Mouse (Mus musculus): ENCODE measurements at regions not wholly inside any gene's neighbourhood (a gene's known extent, or its start where the extent isn't known, plus 50 kb on each side); places are given as distances from the start of the nearest gene placed in this dataset.

DNA sequence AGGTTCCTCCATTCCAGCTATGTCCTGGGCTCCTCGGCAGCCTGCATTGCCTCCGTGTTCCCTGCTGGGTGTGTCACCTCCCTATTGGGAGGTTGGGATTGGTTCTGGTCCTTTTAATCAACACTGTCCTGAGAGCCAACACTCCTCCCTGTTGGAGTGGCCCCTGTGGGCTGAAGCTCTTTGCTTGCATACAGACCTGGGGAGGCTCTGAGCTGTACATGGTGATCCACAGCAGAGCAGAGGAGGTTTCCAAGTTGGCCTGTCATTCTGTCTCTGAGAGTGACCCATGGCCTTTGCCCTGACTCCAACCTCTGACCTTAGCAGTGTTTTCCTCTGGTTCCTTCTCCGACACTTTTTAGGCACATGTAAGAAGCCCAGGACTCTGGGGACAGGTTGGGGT, 132.4 kb downstream of the Tpra1 start:
- TF ChIP-seq POLR2A (IDR thresholded peaks at IDR 0.05; ENCODE audit: borderline replicate concordance, low read depth, low read length): no peak
- TF ChIP-seq CTCF (IDR thresholded peaks at IDR 0.05; ENCODE audit: low read depth, low read length): no peak
- Histone ChIP-seq H3K27ac (ENCODE audit: insufficient read depth, low read depth, low read length) (no peak overlapping the region), H3K4me3 (ENCODE audit: insufficient read depth, low read length) (no peak overlapping the region), H3K4me1 (ENCODE audit: control insufficient read depth, insufficient read depth, low read length) (peaks cover 25% of the 10 kb centered on the region)

- Histone ChIP-seq H3K27ac (ENCODE audit: insufficient read depth, low read depth, low read length) (no peak overlapping the region), H3K4me3 (ENCODE audit: insufficient read depth, low read length) (no peak overlapping the region), H3K4me1 (ENCODE audit: control insufficient read depth, insufficient read depth, low read length) (peaks cover 25% of the 10 kb centered on the region)
- TF ChIP-seq CTCF (IDR thresholded peaks at IDR 0.05; ENCODE audit: low read depth, low read length) (no peak), POLR2A (IDR thresholded peaks at IDR 0.05; ENCODE audit: borderline replicate concordance, low read depth, low read length) (no peak)
These were observed 133.2 kb downstream of the Tpra1 start for GRCm38 (mm10) chr6:89035061-89035835.

GRCm38 (mm10) chr6:89035836-89036156, 133.7 kb downstream of the Tpra1 start:
- no peak overlapping the region for H3K4me3 ChIP-seq (ENCODE audit: insufficient read depth, low read length)
- TF ChIP-seq POLR2A (IDR thresholded peaks at IDR 0.05; ENCODE audit: borderline replicate concordance, low read depth, low read length) (no peak), CTCF (IDR thresholded peaks at IDR 0.05; ENCODE audit: low read depth, low read length) (no peak)
- no peak overlapping the region for H3K27ac ChIP-seq (ENCODE audit: insufficient read depth, low read depth, low read length)
- H3K4me1 ChIP-seq (ENCODE audit: control insufficient read depth, insufficient read depth, low read length): peaks cover 25% of the 10 kb centered on the region

GRCm38 (mm10) chr6:89037392-89037791, 135.3 kb downstream of the Tpra1 start:
- Histone ChIP-seq H3K4me3 (ENCODE audit: insufficient read depth, low read length) (no peak overlapping the region), H3K27ac (ENCODE audit: insufficient read depth, low read depth, low read length) (0 out of 2 replicates have a peak overlapping the region, but pooled peaks have one; percentile 5), H3K4me1 (ENCODE audit: control insufficient read depth, insufficient read depth, low read length) (peaks cover 25% of the 10 kb centered on the region)
- TF ChIP-seq CTCF (IDR thresholded peaks at IDR 0.05; ENCODE audit: low read depth, low read length) (no peak), POLR2A (IDR thresholded peaks at IDR 0.05; ENCODE audit: borderline replicate concordance, low read depth, low read length) (no peak)

- H3K4me3 ChIP-seq (ENCODE audit: insufficient read depth, low read length): no peak overlapping the region
- TF ChIP-seq CTCF (IDR thresholded peaks at IDR 0.05; ENCODE audit: low read depth, low read length): no peak
- no peak for TF ChIP-seq POLR2A (IDR thresholded peaks at IDR 0.05; ENCODE audit: borderline replicate concordance, low read depth, low read length)
These were observed 135.8 kb downstream of the Tpra1 start for GRCm38 (mm10) chr6:89037901-89038300.

GRCm38 (mm10) chr6:89040919-89041318, 138.9 kb downstream of the Tpra1 start:
- no peak for TF ChIP-seq CTCF (IDR thresholded peaks at IDR 0.05; ENCODE audit: low read depth, low read length)
- TF ChIP-seq POLR2A (IDR thresholded peaks at IDR 0.05; ENCODE audit: borderline replicate concordance, low read depth, low read length): no peak

More at GRCm38 (mm10) chr6:89037901-89038300, 135.8 kb downstream of the Tpra1 start:
- Histone ChIP-seq H3K27ac (ENCODE audit: insufficient read depth, low read depth, low read length) (0 out of 2 replicates have a peak overlapping the region, but pooled peaks have one; percentile 5), H3K4me1 (ENCODE audit: control insufficient read depth, insufficient read depth, low read length) (peaks cover 27% of the 10 kb centered on the region)

DNA sequence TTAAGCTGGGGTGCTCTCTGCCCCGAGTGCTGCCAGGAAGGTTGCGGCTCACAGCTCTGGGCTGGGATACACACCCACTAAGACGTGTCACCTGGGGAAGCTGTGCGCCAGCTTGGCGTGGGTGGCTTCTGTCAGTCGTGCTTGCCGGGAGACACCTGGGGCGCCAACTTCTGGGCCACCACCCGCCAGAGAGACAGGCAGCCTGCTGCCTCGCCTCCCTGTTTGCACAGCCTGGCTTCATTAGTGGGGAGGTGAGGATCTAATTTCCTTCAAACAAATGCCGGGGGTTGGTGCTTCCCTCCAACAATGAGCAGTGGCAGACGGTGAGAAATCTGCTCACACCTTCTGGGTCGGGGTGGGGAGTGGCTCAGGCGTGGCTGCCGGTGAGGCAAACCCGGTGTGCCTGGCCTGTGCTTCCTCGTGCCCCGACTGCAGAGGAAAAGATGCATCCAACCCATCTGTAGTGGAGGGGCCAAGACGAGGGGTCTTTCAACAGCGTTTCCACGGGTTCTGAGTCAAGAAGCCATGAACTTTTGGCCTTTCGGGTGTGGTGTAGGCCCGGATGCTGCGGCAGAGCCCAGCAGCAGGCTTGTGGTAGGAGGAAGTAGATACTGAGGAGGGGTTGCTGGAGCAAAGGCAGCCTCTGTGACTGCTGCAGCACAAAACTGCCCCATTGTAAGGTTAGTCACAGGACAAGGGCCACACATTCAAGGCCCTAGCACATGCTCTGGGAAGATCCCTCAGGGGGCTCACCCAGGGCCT, 140.6 kb downstream of the Tpra1 start:
- Histone ChIP-seq H3K4me1 (ENCODE audit: control insufficient read depth, insufficient read depth, low read length) (peaks cover 26% of the 10 kb centered on the region), H3K4me3 (ENCODE audit: insufficient read depth, low read length) (no peak overlapping the region), H3K27ac (ENCODE audit: insufficient read depth, low read depth, low read length) (no peak overlapping the region)
- TF ChIP-seq POLR2A (IDR thresholded peaks at IDR 0.05; ENCODE audit: borderline replicate concordance, low read depth, low read length): no peak
- TF ChIP-seq CTCF (IDR thresholded peaks at IDR 0.05; ENCODE audit: low read depth, low read length): no peak

More at GRCm38 (mm10) chr6:89040919-89041318, 138.9 kb downstream of the Tpra1 start:
- H3K27ac ChIP-seq (ENCODE audit: insufficient read depth, low read depth, low read length): no peak overlapping the region
- H3K4me1 ChIP-seq (ENCODE audit: control insufficient read depth, insufficient read depth, low read length): peaks cover 29% of the 10 kb centered on the region
- no peak overlapping the region for H3K4me3 ChIP-seq (ENCODE audit: insufficient read depth, low read length)

DNA sequence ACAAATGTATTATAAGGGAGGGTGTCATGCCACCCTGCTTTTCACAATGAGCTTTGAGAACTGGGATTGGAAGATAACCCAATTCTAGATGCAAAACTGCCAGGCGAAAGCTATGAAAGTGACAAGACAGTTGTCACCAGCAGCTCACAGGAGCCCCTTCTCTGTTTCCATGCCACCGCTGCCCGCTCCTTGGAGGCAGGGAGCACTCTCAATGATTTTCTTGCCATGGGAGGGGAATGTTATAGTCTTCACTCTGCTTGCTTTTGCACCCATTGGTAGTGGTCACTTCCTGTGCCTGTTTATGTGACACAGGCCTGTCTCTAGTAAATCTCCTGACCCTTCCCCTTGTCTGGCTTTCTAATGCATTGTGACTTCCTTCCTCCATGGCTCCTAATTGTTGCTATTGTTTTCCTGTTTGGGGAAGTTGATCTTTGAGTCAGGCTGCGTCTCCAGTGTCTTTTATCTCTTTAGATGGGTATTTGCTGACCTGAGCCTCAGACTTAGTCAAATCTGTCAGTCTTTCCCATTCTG, 143.4 kb downstream of the Tpra1 start:
- TF ChIP-seq POLR2A (IDR thresholded peaks at IDR 0.05; ENCODE audit: borderline replicate concordance, low read depth, low read length) (no peak), CTCF (IDR thresholded peaks at IDR 0.05; ENCODE audit: low read depth, low read length) (no peak)
- peaks cover 28% of the 10 kb centered on the region for H3K4me1 ChIP-seq (ENCODE audit: control insufficient read depth, insufficient read depth, low read length)
- H3K27ac ChIP-seq (ENCODE audit: insufficient read depth, low read depth, low read length): no peak overlapping the region
- H3K4me3 ChIP-seq (ENCODE audit: insufficient read depth, low read length): no peak overlapping the region

- Histone ChIP-seq H3K4me1 (ENCODE audit: control insufficient read depth, insufficient read depth, low read length) (peaks cover 37% of the 10 kb centered on the region), H3K4me3 (ENCODE audit: insufficient read depth, low read length) (no peak overlapping the region), H3K27ac (ENCODE audit: insufficient read depth, low read depth, low read length) (no peak overlapping the region)
- no peak for TF ChIP-seq POLR2A (IDR thresholded peaks at IDR 0.05; ENCODE audit: borderline replicate concordance, low read depth, low read length)
- no peak for TF ChIP-seq CTCF (IDR thresholded peaks at IDR 0.05; ENCODE audit: low read depth, low read length)
These were observed 144.4 kb downstream of the Tpra1 start for GRCm38 (mm10) chr6:89046476-89046875.

Measured in bone marrow macrophage, adult 2 months (primary cell).